Mouse (Mus musculus) left cerebral cortex, postnatal 10 days (tissue): Measurements from ENCODE around the gene Dph2. TPM values are rescaled to one million over a fixed set of nuclear protein-coding genes. Genes with fewer than 3 reads are reported as not detected.

Source experiments
- DNase-seq, 2 experiments: peaks; one replicate each; pipeline ENCODE4 v3.0.0; 2021 to 2022; ENCODE audit warnings: low spot score in 2 of 2, mixed read lengths in 1 of 2; ENCODE audit errors: extremely low spot score in 1 of 2
- intact Hi-C: fragments of 180-260 bp; cut with DNase I; formaldehyde crosslinking; loops from one replicate; pipeline ENCODE4 v1.15.1; 2025
- total RNA-seq, 2 experiments: library from RNA; stranded (reverse); gene quantifications; 2 replicates each; pipeline ENCODE4 v1.2.3; 2021

The Dph2 gene
- total RNA-seq, 2 experiments from 2014 or later, result 8.0 to 10.1 TPM

GRCm38 (mm10) chr4:117885093-117885492, 6.7 kb downstream of the Dph2 start:
- no peak for DNase-seq
- intact Hi-C loops, result no loop called here

GRCm38 (mm10) chr4:117884146-117884545, 7.7 kb downstream of the Dph2 start:
- no peak for DNase-seq
- intact Hi-C loops, result loop anchor here (5.0 kb wide), 2 partner anchors 52 to 198 kb away; partner anchors contain the start of gene Slc6a9

- DNase-seq, result peak; percentile 46 to 83
- intact Hi-C loops, result loop anchor here (5.0 kb wide), 2 partner anchors 51 to 199 kb away; partner anchors contain the start of gene Slc6a9
These were observed 8.8 kb downstream of the Dph2 start, which contains the start of gene B4galt2 for GRCm38 (mm10) chr4:117882701-117883691. Gene B4galt2, minus strand, starts transcription at chr4:117883487.

- no peak for DNase-seq
- intact Hi-C loops, result no loop called here
These were observed 13.1 kb downstream of the Dph2 start for GRCm38 (mm10) chr4:117878703-117879102.

- intact Hi-C loops, result no loop called here
- DNase-seq, result no peak
These were observed 13.5 kb downstream of the Dph2 start for GRCm38 (mm10) chr4:117878301-117878700.

- intact Hi-C loops, result no loop called here
These were observed 18.2 kb downstream of the Dph2 start for GRCm38 (mm10) chr4:117873615-117874014.

GRCm38 (mm10) chr4:117872471-117872886, 19.4 kb downstream of the Dph2 start, which contains the start of gene Ccdc24:
Gene Ccdc24, minus strand, starts transcription at chr4:117872557.
- intact Hi-C loops, result no loop called here
- DNase-seq, result no peak

More at GRCm38 (mm10) chr4:117873615-117874014, 18.2 kb downstream of the Dph2 start:
- no peak for DNase-seq

- intact Hi-C loops, result no loop called here
- no peak for DNase-seq
These were observed 20.0 kb downstream of the Dph2 start for GRCm38 (mm10) chr4:117871787-117872186.

- intact Hi-C loops, result no loop called here
- no peak for DNase-seq
These were observed 21.4 kb downstream of the Dph2 start for GRCm38 (mm10) chr4:117870437-117870836.

- intact Hi-C loops, result loop anchor here (5.0 kb wide), 1 partner anchor 37 kb away; the partner anchor contains the start of gene Slc6a9
- no peak for DNase-seq
These were observed 22.5 kb downstream of the Dph2 start for GRCm38 (mm10) chr4:117869317-117869716.

- peak in 1 of 2 experiments; percentile 70 for DNase-seq
- intact Hi-C loops, result loop anchor here (5.0 kb wide), 1 partner anchor 36 kb away; the partner anchor contains the start of gene Slc6a9
These were observed 24.0 kb downstream of the Dph2 start for GRCm38 (mm10) chr4:117867823-117868222.

- intact Hi-C loops, result loop anchor here (5.0 kb wide), 1 partner anchor 35 kb away; the partner anchor contains the start of gene Slc6a9
- DNase-seq, result no peak
These were observed 24.8 kb downstream of the Dph2 start for GRCm38 (mm10) chr4:117867000-117867399.

GRCm38 (mm10) chr4:117866083-117866482, 25.7 kb downstream of the Dph2 start:
- DNase-seq, result peak in 1 of 2 experiments; percentile 75
- intact Hi-C loops, result loop anchor here (5.0 kb wide), 1 partner anchor 34 kb away; the partner anchor contains the start of gene Slc6a9

GRCm38 (mm10) chr4:117862823-117863222, 29.0 kb downstream of the Dph2 start:
- DNase-seq, result peak in 1 of 2 experiments; percentile 77
- intact Hi-C loops, result no loop called here

- intact Hi-C loops, result no loop called here
- DNase-seq, result no peak
These were observed 31.3 kb downstream of the Dph2 start for GRCm38 (mm10) chr4:117860570-117860969.

GRCm38 (mm10) chr4:117858794-117859193, 33.0 kb downstream of the Dph2 start:
- intact Hi-C loops, result no loop called here
- peak in 1 of 2 experiments; percentile 84 for DNase-seq

GRCm38 (mm10) chr4:117855146-117855545, 36.7 kb downstream of the Dph2 start:
- peak; percentile 38 to 67 for DNase-seq
- intact Hi-C loops, result no loop called here

GRCm38 (mm10) chr4:117852152-117852868, 39.5 kb downstream of the Dph2 start:
- intact Hi-C loops, result no loop called here
- DNase-seq, result no peak

GRCm38 (mm10) chr4:117850871-117851270, 41.0 kb downstream of the Dph2 start:
- peak in 1 of 2 experiments; percentile 62 for DNase-seq
- intact Hi-C loops, result no loop called here
